Mouse (Mus musculus) olfactory bulb, adult 2 months (tissue): Measurements from ENCODE around the gene Cxcr4.

Experiments used
- CTCF ChIP-seq: fragments of 200-500 bp; IDR thresholded peaks from 2 replicates; pipeline ENCODE4 v1.5.1; 2012; ENCODE audit warnings: low read depth, mild to moderate bottlenecking, low read length, moderate library complexity; ENCODE audit not compliant: insufficient read depth
- POLR2A ChIP-seq: fragments of 200-500 bp; IDR thresholded peaks from 2 replicates; pipeline ENCODE4 v1.6.1; 2012; ENCODE audit warnings: mild to moderate bottlenecking, low read depth, low read length, moderate library complexity; ENCODE audit not compliant: insufficient read depth

DNA sequence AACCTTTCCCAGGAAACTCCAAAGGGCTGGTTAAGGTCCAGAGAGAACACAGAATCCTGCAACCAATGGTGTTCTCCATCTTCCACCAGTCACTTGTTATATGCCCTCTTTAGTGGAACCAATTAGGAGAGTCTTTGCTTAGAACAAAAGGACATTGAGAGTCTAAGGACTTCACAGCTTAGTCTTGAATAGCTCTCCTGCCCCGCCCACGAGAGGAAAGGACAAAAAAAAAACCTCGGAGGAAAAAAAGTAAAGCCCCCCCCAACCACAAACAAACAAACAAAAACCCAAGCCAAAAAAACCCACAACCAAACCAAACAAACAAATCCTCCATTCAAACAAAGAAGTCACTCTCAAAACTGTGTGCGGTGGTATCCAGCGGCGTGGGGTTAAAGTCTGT, 2.1 kb downstream of the Cxcr4 start:
- TF ChIP-seq CTCF (no peak), POLR2A (no peak)
